Mouse (Mus musculus): Measurements from ENCODE around the gene Stk25.
"Not testable (repeated sequence)": the region's sequence is repeated elsewhere in the genome, so short reads cannot be mapped to it uniquely, and the experiment has no call there.

Stk25 gene

DNA sequence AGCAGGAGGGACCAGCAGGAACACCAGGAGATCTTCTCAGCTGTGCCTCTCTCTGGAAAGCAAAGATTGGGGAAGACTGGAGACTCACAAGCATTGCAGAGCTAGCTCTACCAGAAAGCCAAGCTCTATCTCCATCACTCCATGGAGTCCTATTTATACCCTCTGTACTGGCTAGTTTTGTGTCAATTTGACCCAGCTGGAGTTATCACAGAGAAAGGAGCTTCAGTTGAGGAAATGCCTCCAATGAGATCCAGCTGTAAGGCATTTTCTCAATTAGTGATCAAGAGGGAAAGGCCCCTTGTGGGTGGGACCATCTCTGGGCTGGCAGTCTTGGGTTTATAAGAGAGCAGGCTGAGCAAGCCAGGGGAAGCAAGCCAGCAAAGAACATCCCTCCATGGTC, at the start of gene Stk25:
Gene Stk25, minus strand, starts transcription at position 101 of the 400 bp plus-strand sequence.
- not testable (repeated sequence) for DNase-seq (ENCODE audit: low read depth, low spot score)

GRCm38 (mm10) chr1:93705389-93705788, 46.9 kb upstream of the Stk25 start:
- DNase-seq (ENCODE audit: low read depth, low spot score), result no peak

- no peak for DNase-seq (ENCODE audit: low read depth, low spot score)
Observed at GRCm38 (mm10) chr1:93704341-93704740, 45.9 kb upstream of the Stk25 start.

GRCm38 (mm10) chr1:93703472-93704048, 45.1 kb upstream of the Stk25 start:
- no peak for DNase-seq (ENCODE audit: low read depth, low spot score)

DNA sequence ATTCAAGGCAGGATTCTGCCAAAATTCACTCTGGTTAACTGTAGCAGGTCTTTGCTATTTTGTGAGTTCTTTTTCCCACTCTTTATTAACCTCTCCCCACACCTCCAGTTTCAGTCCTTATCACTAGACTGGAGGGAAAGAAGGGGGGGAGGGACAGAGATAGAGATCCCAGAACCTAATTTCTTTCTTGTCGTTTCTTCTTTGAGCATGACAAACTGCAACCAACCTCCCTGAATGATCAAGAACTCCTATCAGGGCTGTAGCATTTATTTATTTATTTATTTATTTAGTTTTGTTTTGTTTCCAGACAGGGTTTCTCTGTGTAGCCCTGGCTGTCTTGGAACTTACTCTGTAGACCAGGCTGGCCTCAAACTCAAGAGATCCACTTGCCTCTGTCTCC, 43.6 kb upstream of the Stk25 start:
- DNase-seq (ENCODE audit: low read depth, low spot score), result no peak

GRCm38 (mm10) chr1:93699159-93699558, 40.7 kb upstream of the Stk25 start:
- no peak for DNase-seq (ENCODE audit: low read depth, low spot score)

DNA sequence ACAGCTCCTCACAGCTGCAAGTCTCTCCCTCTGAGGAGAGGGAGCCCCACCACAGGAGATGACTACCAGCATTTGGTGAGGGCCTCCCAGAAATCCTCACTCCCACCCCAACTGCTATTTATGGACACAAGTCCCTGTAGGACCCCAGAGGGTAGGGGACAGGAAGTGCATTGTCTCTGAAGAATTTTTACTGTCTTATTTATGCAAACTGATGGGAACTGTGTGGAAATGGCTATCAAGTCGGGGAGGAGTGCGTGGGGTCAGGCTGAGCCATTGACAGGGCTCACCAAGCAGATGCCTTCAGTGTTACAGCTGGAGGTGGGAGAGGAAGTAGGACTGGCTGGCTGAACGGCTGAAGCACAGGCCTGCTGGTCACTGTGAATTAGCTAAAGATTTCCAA, 38.9 kb upstream of the Stk25 start:
- no peak for DNase-seq (ENCODE audit: low read depth, low spot score)

DNA sequence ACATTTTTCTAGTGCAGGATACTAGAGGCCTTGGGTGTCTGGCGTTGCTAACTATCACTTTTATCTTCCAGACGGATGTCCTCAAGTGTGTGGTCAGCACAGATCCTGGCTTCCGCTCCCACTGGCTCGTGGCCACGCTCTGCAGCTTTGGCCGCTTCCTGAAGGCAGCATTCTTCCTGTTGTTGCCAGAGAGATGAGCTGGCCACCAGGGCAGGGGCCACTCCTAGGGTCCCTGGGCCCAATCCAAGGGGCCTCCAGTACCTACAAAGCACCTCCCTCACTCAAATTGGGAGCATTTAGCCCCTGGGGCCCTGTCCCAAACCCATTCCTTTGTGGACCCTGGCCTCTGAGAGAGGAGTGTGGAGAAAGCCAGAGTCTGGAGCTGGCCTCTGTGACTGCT, 36.5 kb upstream of the Stk25 start:
- DNase-seq (ENCODE audit: low read depth, low spot score), result no peak

- DNase-seq (ENCODE audit: low read depth, low spot score), result no peak
Observed at GRCm38 (mm10) chr1:93693943-93694342, 35.5 kb upstream of the Stk25 start.

- DNase-seq (ENCODE audit: low read depth, low spot score), result no peak
Observed at GRCm38 (mm10) chr1:93693502-93693901, 35.0 kb upstream of the Stk25 start.

DNA sequence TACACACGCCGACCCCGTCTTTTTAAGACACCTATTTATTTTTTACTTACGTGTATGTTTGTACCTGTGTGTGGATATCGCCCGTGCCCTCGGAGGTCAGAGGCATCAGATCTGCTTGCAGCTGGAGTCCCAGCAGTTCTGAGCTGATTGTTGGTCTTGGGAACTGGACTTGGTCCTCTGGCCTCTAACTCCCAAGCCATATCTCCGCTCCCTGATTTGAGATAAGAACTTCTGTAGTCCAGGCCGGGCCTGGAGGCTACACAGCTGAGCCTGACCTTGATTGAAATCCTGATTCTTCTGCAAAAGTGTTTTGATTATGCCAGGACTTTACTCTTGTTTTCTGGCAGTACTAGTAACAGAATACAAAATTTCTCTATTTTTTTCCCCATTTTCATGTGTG, 34.3 kb upstream of the Stk25 start:
- DNase-seq (ENCODE audit: low read depth, low spot score), result no peak

- DNase-seq (ENCODE audit: low read depth, low spot score), result peak; percentile 47
Observed at GRCm38 (mm10) chr1:93691786-93692357, 33.4 kb upstream of the Stk25 start.

DNA sequence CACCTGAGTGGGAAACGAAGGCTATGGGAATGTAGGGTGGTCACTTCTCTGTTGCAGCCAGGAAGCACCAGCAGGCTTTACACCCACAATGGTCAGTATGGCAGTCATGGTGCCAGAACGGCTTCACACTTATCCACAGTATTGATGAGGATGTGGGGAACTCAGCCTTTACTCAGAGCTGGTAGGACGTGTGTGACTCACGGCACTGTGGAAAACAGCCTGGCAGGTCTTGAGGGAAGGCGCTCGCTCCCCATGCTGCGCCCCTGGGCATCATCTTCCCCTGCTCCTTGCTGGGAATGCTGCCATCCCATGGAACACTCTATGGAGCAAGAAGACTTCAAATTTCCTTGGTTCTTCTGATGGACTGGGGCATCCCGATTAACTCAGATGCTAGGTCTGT, 32.6 kb upstream of the Stk25 start:
- no peak for DNase-seq (ENCODE audit: low read depth, low spot score)

- no peak for DNase-seq (ENCODE audit: low read depth, low spot score)
Observed at GRCm38 (mm10) chr1:93689901-93690496, 31.5 kb upstream of the Stk25 start.

- DNase-seq (ENCODE audit: low read depth, low spot score), result no peak
Observed at GRCm38 (mm10) chr1:93688154-93688553, 29.7 kb upstream of the Stk25 start.

- DNase-seq (ENCODE audit: low read depth, low spot score), result no peak
Observed at GRCm38 (mm10) chr1:93686961-93687320, 28.5 kb upstream of the Stk25 start.

DNA sequence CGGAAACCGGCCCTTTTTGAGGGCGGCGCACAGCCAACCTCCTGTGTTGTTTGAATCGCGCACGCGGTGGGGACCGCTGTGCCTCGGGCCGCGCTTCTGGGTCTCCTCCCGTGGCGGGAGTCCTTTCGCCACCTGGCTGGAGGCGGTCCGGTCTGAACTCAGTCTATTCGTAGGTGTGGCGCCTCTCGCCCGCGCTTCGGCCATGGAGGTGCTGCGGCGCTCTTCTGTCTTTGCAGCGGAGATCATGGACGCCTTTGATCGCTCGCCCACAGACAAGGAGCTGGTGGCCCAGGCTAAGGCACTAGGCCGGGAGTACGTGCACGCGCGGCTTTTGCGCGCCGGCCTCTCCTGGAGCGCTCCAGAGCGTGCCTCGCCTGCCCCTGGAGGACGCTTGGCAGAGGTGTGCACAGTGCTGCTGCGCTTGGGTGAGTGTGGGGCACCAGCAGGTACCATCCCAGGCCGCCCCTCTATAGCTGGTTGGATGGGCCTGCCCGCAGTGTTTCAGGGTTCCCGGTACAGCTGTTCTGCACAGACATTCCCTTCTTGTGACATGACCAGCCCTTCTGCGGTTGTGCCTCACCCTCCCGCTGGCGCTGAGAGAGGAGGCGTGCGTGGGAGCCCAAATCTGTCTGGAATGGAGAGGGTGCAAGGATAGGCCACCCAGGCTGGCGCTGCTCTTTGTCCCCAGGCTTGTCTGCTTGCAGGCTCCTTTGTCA, 27.9 kb upstream of the Stk25 start:
- DNase-seq (ENCODE audit: low read depth, low spot score), result no peak

DNA sequence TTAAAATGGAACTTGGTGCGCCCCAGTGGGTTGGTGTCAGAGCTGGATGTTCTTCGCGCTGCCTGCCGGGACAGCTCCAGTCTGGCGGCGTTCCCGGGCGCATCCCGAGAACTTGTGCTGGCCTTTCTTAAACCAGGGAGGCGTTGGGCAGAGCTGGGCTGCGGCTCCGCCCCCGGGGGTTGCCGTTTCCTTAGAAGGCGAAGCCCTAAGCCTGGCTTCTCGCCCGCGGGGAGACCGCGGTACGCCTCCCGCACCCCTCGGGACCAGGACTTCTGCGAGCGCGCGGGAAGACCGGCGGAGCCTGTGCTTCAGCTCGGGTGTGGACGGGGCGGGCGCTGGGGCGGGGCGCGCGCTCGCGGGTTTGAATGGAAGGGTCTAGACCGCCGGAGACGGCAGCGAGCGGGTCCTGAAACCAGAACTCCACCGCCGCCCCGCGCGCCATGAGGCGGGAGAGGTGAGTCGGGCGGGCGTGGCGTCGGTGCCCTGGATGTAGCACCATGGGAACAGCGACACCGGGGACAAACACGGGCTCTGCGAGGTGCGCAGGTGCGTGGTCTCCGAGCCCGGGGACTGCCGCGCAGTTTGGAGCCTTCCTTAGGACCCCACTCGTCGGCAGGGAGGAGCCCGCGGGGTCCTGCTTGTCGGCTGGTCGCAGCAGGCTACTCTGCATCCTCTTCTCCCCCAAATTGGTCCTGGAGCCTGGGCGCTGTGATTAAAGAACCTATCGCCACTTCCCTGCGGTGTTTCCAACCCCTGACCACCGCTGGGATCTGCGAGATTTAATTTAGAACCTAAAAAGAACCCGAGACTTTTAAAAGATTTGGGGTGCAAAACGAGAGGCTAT, 27.2 kb upstream of the Stk25 start, which contains the start of gene Bok:
Gene Bok, plus strand, starts transcription at position 260 of the 844 bp plus-strand sequence.
- DNase-seq (ENCODE audit: low read depth, low spot score), result peak; percentile 88

GRCm38 (mm10) chr1:93679889-93680568, 21.6 kb upstream of the Stk25 start:
- DNase-seq (ENCODE audit: low read depth, low spot score), result peak; percentile 92

DNA sequence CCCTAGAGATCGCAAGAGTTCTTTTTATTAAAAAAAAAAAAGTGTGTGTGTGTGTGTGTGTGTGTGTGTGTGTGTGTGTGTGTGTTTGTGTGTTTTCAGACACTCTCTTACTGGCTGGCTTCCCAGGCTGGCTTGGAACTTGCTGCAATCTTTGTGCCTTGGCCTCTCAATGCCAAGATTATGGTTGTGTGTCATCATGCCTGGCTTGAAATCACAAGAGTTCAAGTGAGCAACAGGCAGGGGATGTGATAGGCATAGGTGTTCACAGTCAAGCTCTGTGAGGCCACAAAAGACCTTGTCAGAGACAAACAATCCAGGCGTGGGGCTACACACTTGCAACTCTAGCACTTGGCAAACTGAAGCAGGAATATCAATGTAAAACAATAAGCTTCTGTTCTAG, 19.9 kb upstream of the Stk25 start:
- peak; percentile 94 for DNase-seq (ENCODE audit: low read depth, low spot score)

DNA sequence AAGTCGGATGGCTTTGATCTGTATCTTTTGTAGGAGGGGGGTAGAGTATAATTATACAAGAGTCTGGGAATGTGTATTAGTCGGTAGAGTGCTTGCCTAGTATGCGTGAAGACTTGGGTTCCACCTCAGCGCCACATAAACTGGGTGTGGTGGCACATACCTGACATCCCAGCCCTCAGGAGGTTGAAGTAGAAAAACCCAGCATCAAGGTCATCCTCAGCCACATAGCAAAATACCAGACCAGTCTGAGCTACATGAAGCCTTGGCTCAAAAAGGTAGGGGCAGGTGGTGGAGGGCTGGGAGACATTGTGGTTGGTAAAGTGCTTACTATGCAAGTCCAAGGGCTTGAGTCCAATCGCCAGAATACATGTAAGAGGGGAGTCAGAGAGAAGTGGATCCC, 14.2 kb upstream of the Stk25 start:
- no peak for DNase-seq (ENCODE audit: low read depth, low spot score)
